Mouse (Mus musculus) MEL (cell line): Measurements from ENCODE around the gene Gabrr3. TPM values are rescaled to one million over a fixed set of nuclear protein-coding genes. Genes with fewer than 3 reads are reported as not detected.

Experiments
- DNase-seq: peaks from one replicate; pipeline ENCODE4 v3.0.0; 2011; ENCODE audit warnings: low read depth, low spot score
- H3K27ac ChIP-seq: 2 replicates; pipeline ENCODE4 v1.5.1; 2012; ENCODE audit warnings: low read depth, mild to moderate bottlenecking, control low read depth, low read length, moderate library complexity; ENCODE audit not compliant: control insufficient read depth
- H3K27me3 ChIP-seq, 2 experiments: fragments of 150-350 bp in 1 of 2; sonication (generic) in 1 of 2; 2 replicates each; pipeline ENCODE4 v1.6.1; 2012; ENCODE audit warnings: low read length in 2 of 2, mild to moderate bottlenecking in 2 of 2, improper control_type of control experiment in 1 of 2, moderate library complexity in 1 of 2; ENCODE audit not compliant: insufficient read depth in 2 of 2, control insufficient read depth in 1 of 2
- H3K36me3 ChIP-seq, 2 experiments: 2 replicates each; pipeline ENCODE4 v1.6.1; 2012 to 2014; ENCODE audit warnings: low read length in 2 of 2, improper control_type of control experiment in 1 of 2, inconsistent platforms in 1 of 2, mild to moderate bottlenecking in 1 of 2; ENCODE audit not compliant: insufficient read depth in 2 of 2, control insufficient read depth in 1 of 2
- H3K4me1 ChIP-seq, 2 experiments: fragments of 150-350 bp in 1 of 2; sonication (generic) in 1 of 2; 2 replicates each; pipeline ENCODE4 v1.6.1; 2012; ENCODE audit warnings: low read length in 2 of 2, improper control_type of control experiment in 1 of 2, mild to moderate bottlenecking in 1 of 2; ENCODE audit not compliant: insufficient read depth in 2 of 2, control insufficient read depth in 1 of 2
- H3K4me3 ChIP-seq, 2 experiments: fragments of 150-350 bp in 1 of 2; sonication (generic) in 1 of 2; 2 replicates each; pipeline ENCODE4 v1.5.1; 2012; ENCODE audit warnings: low read depth in 2 of 2, low read length in 2 of 2, mild to moderate bottlenecking in 2 of 2, moderate library complexity in 2 of 2, control low read depth in 1 of 2, improper control_type of control experiment in 1 of 2; ENCODE audit not compliant: control insufficient read depth in 1 of 2, insufficient read depth in 1 of 2
- H3K79me2 ChIP-seq: 2 replicates; pipeline ENCODE4 v1.6.1; 2012; ENCODE audit warnings: mild to moderate bottlenecking, low read length, moderate library complexity; ENCODE audit not compliant: control insufficient read depth, poor library complexity, insufficient read depth
- H3K9ac ChIP-seq: 2 replicates; pipeline ENCODE4 v1.6.1; 2012; ENCODE audit warnings: low read depth, mild to moderate bottlenecking, control low read depth, low read length, moderate library complexity; ENCODE audit not compliant: control insufficient read depth, poor library complexity, severe bottlenecking
- H3K9me3 ChIP-seq: fragments of 150-350 bp; sonication (generic); replicated peaks from 2 replicates; pipeline ENCODE4 v1.6.1; 2012; ENCODE audit warnings: mild to moderate bottlenecking, low read length, improper control_type of control experiment, moderate library complexity; ENCODE audit not compliant: insufficient read depth
- BHLHE40 ChIP-seq: IDR thresholded peaks from 2 replicates; pipeline ENCODE4 v1.6.1; 2012; ENCODE audit warnings: low read depth, mild to moderate bottlenecking, inconsistent platforms, low read length, improper control_type of control experiment, borderline replicate concordance
- CHD1 ChIP-seq: IDR thresholded peaks from 2 replicates; pipeline ENCODE4 v1.6.1; 2012; ENCODE audit warnings: low read depth, mild to moderate bottlenecking, inconsistent platforms, low read length, improper control_type of control experiment
- CTCF ChIP-seq, 3 experiments: IDR thresholded peaks in 2 of 3; conservative IDR thresholded peaks in 1 of 3; 2 replicates each; pipeline ENCODE4 v1.5.1; 2011 to 2012; ENCODE audit warnings: low read length in 3 of 3, low read depth in 2 of 3, mild to moderate bottlenecking in 2 of 3, improper control_type of control experiment in 1 of 3, inconsistent platforms in 1 of 3, mixed read lengths in 1 of 3, moderate library complexity in 1 of 3; ENCODE audit not compliant: control insufficient read depth in 1 of 3, insufficient read depth in 1 of 3, poor library complexity in 1 of 3, severe bottlenecking in 1 of 3
- EP300 ChIP-seq, 2 experiments: IDR thresholded peaks; 2 replicates each; pipeline ENCODE4 v1.6.1; 2011; ENCODE audit warnings: improper control_type of control experiment in 2 of 2, low read length in 2 of 2, low read depth in 1 of 2, mild to moderate bottlenecking in 1 of 2
- ETS1 ChIP-seq: IDR thresholded peaks from 2 replicates; pipeline ENCODE4 v1.6.1; 2012; ENCODE audit warnings: low read depth, mild to moderate bottlenecking, inconsistent platforms, low read length, improper control_type of control experiment, moderate library complexity
- KAT2A ChIP-seq: conservative IDR thresholded peaks from 2 replicates; pipeline ENCODE4 v1.6.1; 2012; ENCODE audit warnings: low read depth, low read length, improper control_type of control experiment, inconsistent platforms
- MAFK ChIP-seq: IDR thresholded peaks from 2 replicates; pipeline ENCODE4 v1.6.1; 2011; ENCODE audit warnings: low read depth, mild to moderate bottlenecking, low read length, improper control_type of control experiment, borderline replicate concordance
- POLR2AphosphoS2 ChIP-seq: IDR thresholded peaks from 2 replicates; pipeline ENCODE4 v1.6.1; 2011; ENCODE audit warnings: low read length, improper control_type of control experiment
- POLR2AphosphoS5 ChIP-seq: IDR thresholded peaks from 2 replicates; pipeline ENCODE4 v1.6.1; 2012; ENCODE audit warnings: low read depth, borderline replicate concordance, mild to moderate bottlenecking, inconsistent platforms, low read length, moderate library complexity, mixed read lengths
- RAD21 ChIP-seq: IDR thresholded peaks from 2 replicates; pipeline ENCODE4 v1.6.1; 2011; ENCODE audit warnings: mild to moderate bottlenecking, low read depth, low read length, improper control_type of control experiment
- RCOR1 ChIP-seq: IDR thresholded peaks from 2 replicates; pipeline ENCODE4 v1.6.1; 2012; ENCODE audit warnings: low read depth, mild to moderate bottlenecking, inconsistent platforms, low read length, improper control_type of control experiment
- SMC3 ChIP-seq: IDR thresholded peaks from 2 replicates; pipeline ENCODE4 v1.6.1; 2011; ENCODE audit warnings: low read depth, low read length, improper control_type of control experiment
- ZC3H11A ChIP-seq: IDR thresholded peaks from 2 replicates; pipeline ENCODE4 v1.6.1; 2012; ENCODE audit warnings: low read depth, mild to moderate bottlenecking, inconsistent platforms, low read length, improper control_type of control experiment
- ZNF384 ChIP-seq: IDR thresholded peaks from 2 replicates; pipeline ENCODE4 v1.6.1; 2012; ENCODE audit warnings: low read depth, mild to moderate bottlenecking, inconsistent platforms, low read length, improper control_type of control experiment
- polyA plus RNA-seq, 2 experiments: library from polyadenylated mRNA; stranded (reverse) in 1 of 2; unstranded in 1 of 2; fragments of >175 nt in 1 of 2; fragments of >200 nt in 1 of 2; gene quantifications; 2 replicates each; pipeline versions ENCODE4 v1.2.1 to v1.2.4; 2012; ENCODE audit warnings: low replicate concordance in 2 of 2, low read depth in 1 of 2; ENCODE audit not compliant: insufficient read length in 2 of 2, insufficient read depth in 1 of 2, missing spikeins in 1 of 2
- total RNA-seq: library from RNA; depleted of rRNA; stranded (reverse); fragments of 300-350 nt; gene quantifications from 2 replicates; pipeline ENCODE4 v1.2.3, GENCODE M21; 2012

Gene Gabrr3
- total and polyA plus RNA-seq, 3 experiments, result not detected

GRCm38 (mm10) chr16:59420237-59420866 lies 13.2 kb downstream of the Gabrr3 start:
- no peak overlapping the region for H3K27ac ChIP-seq
- H3K27me3 ChIP-seq, result peaks cover 0 to 2% of the 10 kb centered on the region in 2 experiments; a peak in 1 of 4 replicates
- H3K36me3 ChIP-seq, result no peaks in the 10 kb centered on the region
- H3K9ac ChIP-seq, result no peak overlapping the region
- H3K79me2 ChIP-seq, result no peaks in the 10 kb centered on the region
- DNase-seq, result no peak
- H3K9me3 ChIP-seq, result no peaks in the 10 kb centered on the region
- H3K4me1 ChIP-seq, result no peaks in the 10 kb centered on the region
- TF ChIP-seq ETS1, result no peak
- TF ChIP-seq CHD1, result no peak
- TF ChIP-seq ZC3H11A, result no peak
- no peak for TF ChIP-seq POLR2AphosphoS5
- TF ChIP-seq KAT2A, result no peak
- TF ChIP-seq RAD21, result no peak
- TF ChIP-seq POLR2AphosphoS2, result no peak
- TF ChIP-seq MAFK, result no peak
- no peak for TF ChIP-seq RCOR1
- H3K4me3 ChIP-seq, result no peak overlapping the region

GRCm38 (mm10) chr16:59420867-59421251 lies 13.7 kb downstream of the Gabrr3 start:
- Histone ChIP-seq H3K27ac (no peak overlapping the region), H3K36me3 (no peaks in the 10 kb centered on the region), H3K9me3 (no peaks in the 10 kb centered on the region), H3K79me2 (no peaks in the 10 kb centered on the region), H3K4me3 (no peak overlapping the region), H3K9ac (no peak overlapping the region), H3K27me3 (peaks cover 0 to 2% of the 10 kb centered on the region in 2 experiments; a peak in 1 of 4 replicates), H3K4me1 (no peaks in the 10 kb centered on the region)
- DNase-seq, result peak; percentile 79
- TF ChIP-seq RAD21 (peak; percentile 93), CTCF (IDR thresholded peaks at IDR 0.05 in 2 of 3, conservative IDR thresholded peaks at IDR 0.05 in 1 of 3; ENCODE audit: control insufficient read depth in 1 of 3, insufficient read depth in 1 of 3, low read depth in 2 of 3, low read length in 3 of 3, poor library complexity in 1 of 3, severe bottlenecking in 1 of 3) (peak; percentile 59 to 85 (median 75)), EP300 (IDR thresholded peaks at IDR 0.05; ENCODE audit: low read depth in 1 of 2, low read length in 2 of 2) (no peak), BHLHE40 (no peak), ZNF384 (0 out of 2 replicates have a peak, but pooled peaks have one; percentile 3), SMC3 (peak; percentile 85), ZC3H11A (peak; percentile 86)
